In genomic region chr13:56611129-56611528, GRCm38 (mm10) we compare ENCODE assay signal across 10 mouse cellular contexts. TPM values are rescaled to one million over a fixed set of nuclear protein-coding genes. Genes with fewer than 3 reads are reported as not detected.
DNase-seq lines count a peak whose midpoint lies in the region; ATAC-seq and TF ChIP-seq lines count a peak whose summit lies in the region.
"Had no signal": no experiment of that assay in that cellular context is flagged by ENCODE, and none has a peak within 500 bp of the region (broad histone marks: within the 10 kb centered on the region; RNA-seq: fewer than 3 reads in every experiment).

No protein-coding gene starts in this region.

- no peak for TF ChIP-seq POLR2A in heart, adult 2 months (IDR thresholded peaks at IDR 0.05; ENCODE audit: insufficient read depth, low read depth, low read length)

- H3K4me1 ChIP-seq in heart, embryonic 10.5 days, result peaks cover 79% of the 10 kb centered on the region
- H3K4me1 ChIP-seq in heart, adult 2 months (ENCODE audit: control insufficient read depth, insufficient read depth, low read length), result peaks cover 25% of the 10 kb centered on the region
- peaks cover 56% of the 10 kb centered on the region for H3K4me1 ChIP-seq in lung, embryonic 16.5 days (replicated peaks; ENCODE audit: control insufficient read depth, insufficient read depth, low read length)
- peaks cover 13% of the 10 kb centered on the region; the same call in 1 of the 2 replicates for H3K4me1 ChIP-seq in intestine, postnatal 0 days (replicated peaks; ENCODE audit: control insufficient read depth, insufficient read depth, low read length)
- H3K4me1 ChIP-seq in stomach, embryonic 14.5 days (ENCODE audit: control insufficient read depth, insufficient read depth, low read length), result peaks cover 53% of the 10 kb centered on the region

- H3K9ac ChIP-seq in heart, adult 2 months (ENCODE audit: low read depth, low read length), result no peak overlapping the region
- peak overlapping the region; percentile 81 for H3K9ac ChIP-seq in lung, embryonic 16.5 days (ENCODE audit: low read length)
- no peak overlapping the region for H3K9ac ChIP-seq in intestine, postnatal 0 days (ENCODE audit: low read depth, low read length)
- peak overlapping the region; percentile 60; the same call in 1 of the 2 replicates for H3K9ac ChIP-seq in stomach, embryonic 14.5 days (replicated peaks; ENCODE audit: low read depth, low read length)

- H3K9me3 ChIP-seq in heart, embryonic 10.5 days, result no peaks in the 10 kb centered on the region
- no peaks in the 10 kb centered on the region for H3K9me3 ChIP-seq in lung, embryonic 16.5 days (ENCODE audit: control insufficient read depth, low read length)
- H3K9me3 ChIP-seq in intestine, postnatal 0 days (ENCODE audit: control insufficient read depth), result no peaks in the 10 kb centered on the region
- no peaks in the 10 kb centered on the region for H3K9me3 ChIP-seq in stomach, embryonic 14.5 days (ENCODE audit: control insufficient read depth, low read depth, low read length)

- H3K79me2 ChIP-seq in heart, adult 2 months (replicated peaks; ENCODE audit: control insufficient read depth, insufficient read depth, low read length), result no peaks in the 10 kb centered on the region

- no peak for TF ChIP-seq CTCF in heart, adult 2 months (IDR thresholded peaks at IDR 0.05)
- no peak for TF ChIP-seq CTCF in intestine, postnatal 0 days (IDR thresholded peaks at IDR 0.05; ENCODE audit: low read depth)

- TF ChIP-seq EP300 in heart, adult 2 months (IDR thresholded peaks at IDR 0.05; ENCODE audit: insufficient read depth, low read depth, low read length), result no peak

- peak overlapping the region; percentile 75; the same call in 1 of the 2 replicates for H3K4me3 ChIP-seq in heart, embryonic 10.5 days
- H3K4me3 ChIP-seq in heart, adult 2 months, result no peak overlapping the region
- H3K4me3 ChIP-seq in lung, embryonic 16.5 days (ENCODE audit: low read length), result peak overlapping the region; percentile 63
- H3K4me3 ChIP-seq in intestine, postnatal 0 days (ENCODE audit: low read depth, low read length), result peak overlapping the region; percentile 52; the same call in 1 of the 2 replicates
- peak overlapping the region; percentile 57 for H3K4me3 ChIP-seq in stomach, embryonic 14.5 days (ENCODE audit: low read depth, low read length)
- H3K4me3 ChIP-seq: erythroblast, embryonic 14.5 days had no signal

- H3K4me2 ChIP-seq in lung, embryonic 16.5 days (ENCODE audit: low read depth, low read length), result peak overlapping the region; percentile 99
- peak overlapping the region; percentile 94 for H3K4me2 ChIP-seq in intestine, postnatal 0 days (replicated peaks; ENCODE audit: low read depth)
- H3K4me2 ChIP-seq in stomach, embryonic 14.5 days (replicated peaks; ENCODE audit: low read depth, low read length), result peak overlapping the region; percentile 82

- peaks cover 3% of the 10 kb centered on the region; the same call in 1 of the 2 replicates for H3K36me3 ChIP-seq in heart, embryonic 10.5 days
- no peaks in the 10 kb centered on the region for H3K36me3 ChIP-seq in heart, adult 2 months (ENCODE audit: control insufficient read depth, insufficient read depth, low read length)
- H3K36me3 ChIP-seq in lung, embryonic 16.5 days (ENCODE audit: control insufficient read depth, insufficient read depth, low read length), result no peaks in the 10 kb centered on the region
- H3K36me3 ChIP-seq in intestine, postnatal 0 days (ENCODE audit: control insufficient read depth, insufficient read depth), result 0 out of 2 replicates have a peak, but pooled peaks cover 3% of the 10 kb centered on the region
- peaks cover 13% of the 10 kb centered on the region; the same call in 1 of the 2 replicates for H3K36me3 ChIP-seq in stomach, embryonic 14.5 days (ENCODE audit: control insufficient read depth, insufficient read depth, low read length)

- ATAC-seq in lung, embryonic 16.5 days (ENCODE audit: low read depth), result no peak
- ATAC-seq in intestine, postnatal 0 days, result no peak
- ATAC-seq in stomach, embryonic 14.5 days (ENCODE audit: insufficient number of reproducible peaks, insufficient read depth, low FRiP score, low read depth), result no peak

- H3K27ac ChIP-seq in heart, embryonic 10.5 days, result no peak overlapping the region
- H3K27ac ChIP-seq in heart, adult 2 months, result no peak overlapping the region; the same call in 1 of the 2 replicates
- no peak overlapping the region for H3K27ac ChIP-seq in lung, embryonic 16.5 days (ENCODE audit: low read length)
- H3K27ac ChIP-seq in intestine, postnatal 0 days (ENCODE audit: low read depth, low read length), result no peak overlapping the region
- peak overlapping the region; percentile 29; the same call in 1 of the 2 replicates for H3K27ac ChIP-seq in stomach, embryonic 14.5 days (ENCODE audit: low read length)

- peaks cover 34% of the 10 kb centered on the region for H3K27me3 ChIP-seq in heart, embryonic 10.5 days (ENCODE audit: insufficient read depth, poor library complexity, severe bottlenecking)
- peaks cover 3% of the 10 kb centered on the region; the same call in 1 of the 2 replicates for H3K27me3 ChIP-seq in heart, adult 2 months (ENCODE audit: control insufficient read depth, insufficient read depth, low read length)
- no peaks in the 10 kb centered on the region for H3K27me3 ChIP-seq in lung, embryonic 16.5 days (ENCODE audit: control insufficient read depth, insufficient read depth, low read depth, low read length)
- H3K27me3 ChIP-seq in intestine, postnatal 0 days (replicated peaks; ENCODE audit: control insufficient read depth, insufficient read depth, low read length), result no peaks in the 10 kb centered on the region
- H3K27me3 ChIP-seq in stomach, embryonic 14.5 days (ENCODE audit: control insufficient read depth, insufficient read depth, low read length), result no peaks in the 10 kb centered on the region

- WGBS in heart, embryonic 10.5 days, result 47% methylated on average over 4 of the region's 4 CpGs
- 83% methylated on average over 4 of the region's 4 CpGs for WGBS in heart, adult 2 months
- WGBS in lung, embryonic 16.5 days, result 52% methylated on average over 4 of the region's 4 CpGs
- WGBS in intestine, postnatal 0 days, result 55% methylated on average over 4 of the region's 4 CpGs
- 43% methylated on average over 4 of the region's 4 CpGs for WGBS in stomach, embryonic 14.5 days

- intact Hi-C loops in heart, adult 2 months (cut with DNase I), result loop anchor here (2.0 kb wide), 1 partner anchor 28 kb away; no protein-coding TSS in a partner anchor

- DNase-seq in heart, embryonic 10.5 days (ENCODE audit: low spot score), result no peak
- no peak for DNase-seq in heart, adult 2 months
- DNase-seq in lung, postnatal 10 days, result no peak
- DNase-seq in gastrocnemius, postnatal 4 days (ENCODE audit: low spot score in 2 of 2), result no peak
- no peak for DNase-seq in urinary bladder, postnatal 14 days (ENCODE audit: low spot score)
- DNase-seq: cerebellum, adult 11 months had no signal

RNA-seq across cellular contexts. Expression of gene Tgfbi, which starts 1.8 kb away (rescaled TPM):
- polyA plus RNA-seq in heart, embryonic 10.5 days (2016; fragmentation: Nextera tagmentation; extraction: Ambion mirVana), result 50.4 and 66.2 TPM in 2 replicates
- 10 to 100 TPM; 19.7 to 20.9 TPM for total RNA-seq in heart, adult 2 months (2021)
- polyA plus RNA-seq in heart, adult 2 months (2012; rRNA removed), result 22.1 and 22.2 TPM in 2 replicates
- polyA plus RNA-seq in lung, embryonic 16.5 days (2015; fragmentation: Nextera tagmentation; extraction: Ambion mirVana), result 175 and 183 TPM in 2 replicates
- 101 and 105 TPM in 2 replicates for polyA plus RNA-seq in intestine, postnatal 0 days (2015; fragmentation: Nextera tagmentation; extraction: Ambion mirVana)
- polyA plus RNA-seq in stomach, embryonic 14.5 days (2014; fragmentation: Nextera tagmentation; extraction: Ambion mirVana), result 123 and 134 TPM in 2 replicates
- total RNA-seq in gastrocnemius, postnatal 4 days (2021), result 10 to 100 TPM; 75.9 to 99.2 TPM

Comparison
In these comparisons a context has a peak if more than half of its experiments do, and no peak if none do; other contexts are left out.
1. H3K9ac ChIP-seq: peak in lung, embryonic 16.5 days (single experiment) and stomach, embryonic 14.5 days (single experiment); none in heart, adult 2 months (single experiment) and intestine, postnatal 0 days (single experiment).
2. Peak in every context shown above with its lines, with median percentiles within 50 percentile points of each other: H3K4me2 ChIP-seq.